Mouse (Mus musculus) ES-Bruce4 (cell line): ENCODE data around the gene Tbxas1. TPM values are rescaled to one million over a fixed set of nuclear protein-coding genes. Genes with fewer than 3 reads are reported as not detected.

Experiments
- H3K27ac ChIP-seq: 2 replicates; pipeline ENCODE4 v1.5.1; 2012; ENCODE audit warnings: low read length, inconsistent platforms; ENCODE audit not compliant: insufficient read depth
- H3K27me3 ChIP-seq: 2 replicates; pipeline ENCODE4 v1.6.1; 2012; ENCODE audit warnings: mild to moderate bottlenecking, low read length, inconsistent platforms; ENCODE audit not compliant: control insufficient read depth, poor library complexity, insufficient read depth, severe bottlenecking
- H3K36me3 ChIP-seq: 2 replicates; pipeline ENCODE4 v1.6.1; 2012; ENCODE audit warnings: inconsistent platforms, mild to moderate bottlenecking, low read length, moderate library complexity; ENCODE audit not compliant: control insufficient read depth, poor library complexity, insufficient read depth, severe bottlenecking
- H3K4me1 ChIP-seq: one replicate; pipeline ENCODE4 v1.8.1; 2011; ENCODE audit warnings: low read length; ENCODE audit not compliant: control insufficient read depth, insufficient read depth
- H3K4me3 ChIP-seq: 2 replicates; pipeline ENCODE4 v1.5.1; 2011; ENCODE audit warnings: low read depth, mild to moderate bottlenecking, low read length
- H3K9ac ChIP-seq: 2 replicates; pipeline ENCODE4 v1.6.1; 2012; ENCODE audit warnings: low read depth, mild to moderate bottlenecking, inconsistent platforms; ENCODE audit not compliant: poor library complexity, severe bottlenecking
- H3K9me3 ChIP-seq: replicated peaks from 2 replicates; pipeline ENCODE4 v1.6.1; 2012; ENCODE audit warnings: mild to moderate bottlenecking, low read length, inconsistent platforms; ENCODE audit not compliant: control insufficient read depth, poor library complexity, insufficient read depth, severe bottlenecking
- CTCF ChIP-seq: IDR thresholded peaks from one replicate; pipeline ENCODE4 v1.8.1; 2011; ENCODE audit warnings: low read depth, low read length
- EP300 ChIP-seq: IDR thresholded peaks from 2 replicates; pipeline ENCODE4 v1.6.1; 2011; ENCODE audit warnings: low read depth, low read length; ENCODE audit not compliant: insufficient read depth
- POLR2A ChIP-seq: IDR thresholded peaks from one replicate; pipeline ENCODE4 v1.8.1; 2011; ENCODE audit warnings: low read length; ENCODE audit not compliant: insufficient read depth
- polyA plus RNA-seq: library from polyadenylated mRNA; stranded (reverse); fragments of >200 nt; gene quantifications from 2 replicates; pipeline ENCODE4 v1.2.4, GENCODE M21; 2011; ENCODE audit warnings: low read depth; ENCODE audit not compliant: missing spikeins, insufficient read depth, insufficient read length

Tbxas1 gene
- polyA plus RNA-seq, 1 experiment: not detected

- Histone ChIP-seq H3K36me3 (no peaks in the 10 kb centered on the region), H3K27ac (no peak overlapping the region), H3K27me3 (no peaks in the 10 kb centered on the region), H3K4me3 (no peak overlapping the region), H3K9ac (no peak overlapping the region), H3K9me3 (no peaks in the 10 kb centered on the region), H3K4me1 (no peaks in the 10 kb centered on the region)
- TF ChIP-seq POLR2A (no peak), CTCF (no peak), EP300 (no peak)
Observed at GRCm38 (mm10) chr6:38923870-38924817, 48.9 kb downstream of the Tbxas1 start.

DNA sequence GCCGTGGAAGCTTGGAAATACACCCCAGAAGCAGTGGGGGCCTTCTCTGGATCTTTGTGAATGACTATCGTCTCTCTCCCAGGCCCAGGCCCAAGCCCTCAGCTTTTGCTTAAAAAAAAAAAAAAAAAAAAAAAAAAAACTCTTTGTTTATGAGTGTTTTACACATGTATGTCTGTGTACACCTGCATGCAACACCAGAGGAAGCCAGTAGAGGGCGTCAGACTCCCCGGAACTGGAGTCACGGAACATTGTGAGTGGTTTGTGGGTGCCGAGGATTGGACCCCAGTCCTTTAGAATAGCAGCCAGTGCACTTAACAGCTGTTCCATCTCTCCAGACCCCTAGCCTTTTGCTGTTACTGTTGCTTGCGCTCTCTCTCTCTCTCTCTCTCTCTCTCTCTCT, 50.5 kb downstream of the Tbxas1 start:
- H3K4me1 ChIP-seq: no peaks in the 10 kb centered on the region
- no peaks in the 10 kb centered on the region for H3K27me3 ChIP-seq
- H3K36me3 ChIP-seq: no peaks in the 10 kb centered on the region
- TF ChIP-seq CTCF (peak; percentile 80), POLR2A (no peak)
- H3K9me3 ChIP-seq: no peaks in the 10 kb centered on the region
- peak overlapping the region; percentile 63 for H3K4me3 ChIP-seq
- no peak overlapping the region; the same call in 1 of the 2 replicates for H3K9ac ChIP-seq
- H3K27ac ChIP-seq: no peak overlapping the region

- Histone ChIP-seq H3K9me3 (no peaks in the 10 kb centered on the region), H3K27me3 (no peaks in the 10 kb centered on the region), H3K36me3 (no peaks in the 10 kb centered on the region), H3K4me1 (no peaks in the 10 kb centered on the region), H3K4me3 (peak overlapping the region; percentile 63), H3K9ac (peak overlapping the region; percentile 40), H3K27ac (no peak overlapping the region)
- TF ChIP-seq EP300 (no peak), POLR2A (no peak), CTCF (no peak)
Observed at GRCm38 (mm10) chr6:38926135-38926962, 51.1 kb downstream of the Tbxas1 start.

DNA sequence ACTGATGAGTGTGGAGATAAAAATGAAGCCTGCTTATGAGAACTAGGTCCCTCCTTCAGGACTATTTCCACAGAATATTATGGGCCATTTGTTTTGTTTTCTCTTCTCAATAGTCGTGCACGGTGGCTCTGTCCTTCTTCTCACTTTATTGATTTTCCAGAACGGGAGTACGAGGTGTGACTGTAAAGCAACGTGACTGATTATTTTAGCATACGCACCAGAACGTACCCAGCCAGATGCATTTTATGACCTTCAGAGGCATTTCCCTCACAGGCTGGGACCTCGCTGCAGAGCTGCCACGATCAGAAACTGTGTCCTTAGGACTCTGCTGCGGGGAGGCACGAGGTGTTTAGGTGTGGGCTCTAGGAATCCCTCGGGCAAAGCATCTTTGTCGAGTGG, 51.8 kb downstream of the Tbxas1 start:
- Histone ChIP-seq H3K27ac (no peak overlapping the region), H3K36me3 (no peaks in the 10 kb centered on the region), H3K27me3 (no peaks in the 10 kb centered on the region), H3K4me1 (no peaks in the 10 kb centered on the region), H3K9me3 (no peaks in the 10 kb centered on the region), H3K4me3 (no peak overlapping the region), H3K9ac (no peak overlapping the region)
- TF ChIP-seq CTCF (no peak), EP300 (no peak), POLR2A (no peak)

GRCm38 (mm10) chr6:38928489-38928888, 53.3 kb downstream of the Tbxas1 start:
- no peak overlapping the region for H3K4me3 ChIP-seq
- no peaks in the 10 kb centered on the region for H3K27me3 ChIP-seq
- H3K9me3 ChIP-seq: no peaks in the 10 kb centered on the region
- no peak overlapping the region for H3K9ac ChIP-seq
- H3K36me3 ChIP-seq: no peaks in the 10 kb centered on the region
- TF ChIP-seq CTCF (no peak), POLR2A (no peak), EP300 (no peak)
- H3K27ac ChIP-seq: no peak overlapping the region
- H3K4me1 ChIP-seq: no peaks in the 10 kb centered on the region

DNA sequence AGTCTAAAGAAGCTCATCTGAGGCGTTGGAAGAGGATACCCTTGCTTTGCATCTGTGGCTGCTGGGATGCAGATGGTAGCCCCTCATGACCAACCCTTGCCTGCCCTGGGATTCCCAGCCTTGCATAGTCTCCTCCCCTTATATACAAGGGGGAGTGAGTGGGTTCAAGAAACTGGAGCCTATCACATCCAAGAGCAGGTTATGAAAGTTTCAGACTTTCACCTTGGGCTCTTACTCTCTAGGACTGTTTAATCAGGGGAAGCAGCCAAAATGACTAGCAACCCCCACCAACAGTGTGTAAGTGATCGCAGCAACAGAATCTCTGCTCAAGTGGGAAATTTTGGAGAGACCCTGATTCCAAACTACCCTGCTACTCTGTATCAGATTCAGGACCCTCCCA, 60.8 kb downstream of the Tbxas1 start:
- TF ChIP-seq EP300 (no peak), CTCF (no peak), POLR2A (no peak)
- no peaks in the 10 kb centered on the region for H3K9me3 ChIP-seq

More for the DNA sequence above, 60.8 kb downstream of the Tbxas1 start:
- Histone ChIP-seq H3K9ac (no peak overlapping the region), H3K4me3 (no peak overlapping the region), H3K36me3 (no peaks in the 10 kb centered on the region), H3K27me3 (no peaks in the 10 kb centered on the region), H3K4me1 (no peaks in the 10 kb centered on the region), H3K27ac (no peak overlapping the region)
